Mouse (Mus musculus): ENCODE measurements around the gene Tent5c. TPM values are rescaled to one million over a fixed set of nuclear protein-coding genes. Genes with fewer than 3 reads are reported as not detected.
"Not testable (repeated sequence)": the region's sequence is repeated elsewhere in the genome, so short reads cannot be mapped to it uniquely, and the experiment has no call there.

Tent5c gene
- polyA plus RNA-seq, 1 experiment from 2014 or later: 8.6 TPM

DNA sequence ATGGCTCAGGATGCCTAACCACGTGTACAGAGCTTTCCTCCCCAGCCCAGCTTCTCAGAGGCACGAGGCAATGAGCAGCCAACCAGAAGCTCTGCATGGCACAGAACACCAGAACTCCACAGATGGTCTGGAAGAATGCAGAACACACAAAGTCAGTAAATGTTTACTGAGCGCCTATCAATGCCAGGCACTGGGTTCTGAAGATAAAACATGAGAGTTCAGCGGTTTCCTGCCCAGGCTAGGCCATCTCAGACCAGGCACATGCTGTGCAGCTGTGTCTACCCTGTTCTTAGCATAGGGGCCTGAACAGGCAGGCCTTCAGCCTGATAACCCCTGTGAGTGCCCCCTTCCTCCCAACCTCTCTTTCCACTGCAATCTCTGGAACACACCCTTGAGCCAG lies 59.5 kb downstream of the Tent5c start:
- ATAC-seq (ENCODE audit: low FRiP score): no peak

DNA sequence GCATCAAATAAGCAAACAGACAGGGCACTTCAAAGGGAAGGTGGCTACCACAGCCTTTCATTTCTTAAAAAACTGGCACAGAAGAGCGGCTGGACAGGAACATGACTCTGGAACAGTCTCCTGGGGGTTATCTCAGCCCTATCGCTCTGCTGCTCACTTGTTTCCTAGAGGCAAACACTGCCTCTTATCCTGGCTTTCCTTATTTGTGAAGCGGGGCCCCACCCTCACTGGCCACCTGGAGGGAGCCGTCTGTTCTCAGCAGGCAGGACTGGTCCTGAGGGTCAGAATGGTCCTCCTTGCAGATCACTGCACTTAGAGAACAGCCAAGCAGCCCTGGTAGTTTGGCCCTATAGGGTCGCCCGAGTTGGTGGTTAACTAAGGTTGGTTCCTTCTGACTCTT lies 61.6 kb downstream of the Tent5c start:
- H3K9me3 ChIP-seq (replicated peaks): no peaks in the 10 kb centered on the region
- no peak overlapping the region for H3K27ac ChIP-seq
- H3K27me3 ChIP-seq: no peaks in the 10 kb centered on the region
- H3K4me2 ChIP-seq (replicated peaks): no peak overlapping the region
- H3K4me3 ChIP-seq: no peak overlapping the region
- H3K36me3 ChIP-seq: no peaks in the 10 kb centered on the region
- WGBS: 62% methylated on average over 6 of the region's 6 CpGs
- no peak for ATAC-seq (ENCODE audit: low FRiP score)
- H3K4me1 ChIP-seq: no peaks in the 10 kb centered on the region
- H3K9ac ChIP-seq: no peak overlapping the region

More for the DNA sequence above, 59.5 kb downstream of the Tent5c start:
- no peaks in the 10 kb centered on the region for H3K9me3 ChIP-seq (replicated peaks)
- WGBS: 84% methylated on average over 4 of the region's 4 CpGs
- no peak overlapping the region for H3K9ac ChIP-seq
- no peak overlapping the region for H3K27ac ChIP-seq
- no peaks in the 10 kb centered on the region for H3K27me3 ChIP-seq
- H3K36me3 ChIP-seq: no peaks in the 10 kb centered on the region
- no peak overlapping the region for H3K4me3 ChIP-seq
- no peaks in the 10 kb centered on the region for H3K4me1 ChIP-seq
- H3K4me2 ChIP-seq (replicated peaks): no peak overlapping the region

DNA sequence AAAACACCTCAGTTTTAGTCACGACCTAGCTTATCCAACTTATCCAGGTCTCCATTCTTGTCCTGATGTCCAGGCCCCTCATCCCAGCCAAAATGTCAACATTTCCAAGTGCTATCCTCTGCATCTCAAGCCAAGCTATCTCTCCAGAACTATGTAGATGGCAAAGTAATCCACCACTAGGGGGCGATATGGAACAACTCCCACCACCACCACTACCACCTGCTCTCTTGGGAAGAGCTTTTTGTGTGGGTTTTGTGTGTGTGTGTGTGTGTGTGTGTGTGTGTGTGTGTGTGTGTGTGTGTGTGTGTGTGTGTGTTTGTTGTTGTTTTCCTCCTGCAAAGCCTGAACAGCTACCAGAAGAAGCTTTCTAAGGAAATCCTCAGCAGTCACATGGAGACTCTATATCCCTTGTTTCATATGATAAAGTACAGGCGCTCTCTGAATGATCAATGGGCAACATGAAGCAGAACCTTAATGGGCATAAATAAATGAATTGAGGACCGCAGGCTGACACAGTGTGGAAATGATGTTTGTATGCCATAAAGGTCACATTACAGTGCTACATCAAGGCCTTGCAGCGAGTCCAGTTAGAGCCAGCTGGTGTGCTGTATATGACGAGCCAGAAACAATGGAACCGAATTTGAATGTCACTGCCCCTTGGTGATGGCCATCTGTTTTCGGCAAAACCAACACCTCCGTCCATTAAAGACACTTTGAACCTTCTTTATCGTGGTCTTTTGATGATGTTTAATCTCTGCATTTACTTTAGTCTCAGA lies 66.5 kb downstream of the Tent5c start:
- Histone ChIP-seq H3K4me3 (no peak overlapping the region), H3K4me1 (peaks cover 4% of the 10 kb centered on the region; the same call in 1 of the 2 replicates), H3K27me3 (0 out of 2 replicates have a peak, but pooled peaks cover 2% of the 10 kb centered on the region), H3K27ac (no peak overlapping the region), H3K9ac (no peak overlapping the region), H3K9me3 (replicated peaks) (no peaks in the 10 kb centered on the region), H3K36me3 (no peaks in the 10 kb centered on the region), H3K4me2 (replicated peaks) (no peak overlapping the region)
- 0 out of 2 replicates have a peak, but pooled peaks have one; percentile 18 for ATAC-seq (ENCODE audit: low FRiP score)
- WGBS: 74% methylated on average over 10 of the region's 10 CpGs

DNA sequence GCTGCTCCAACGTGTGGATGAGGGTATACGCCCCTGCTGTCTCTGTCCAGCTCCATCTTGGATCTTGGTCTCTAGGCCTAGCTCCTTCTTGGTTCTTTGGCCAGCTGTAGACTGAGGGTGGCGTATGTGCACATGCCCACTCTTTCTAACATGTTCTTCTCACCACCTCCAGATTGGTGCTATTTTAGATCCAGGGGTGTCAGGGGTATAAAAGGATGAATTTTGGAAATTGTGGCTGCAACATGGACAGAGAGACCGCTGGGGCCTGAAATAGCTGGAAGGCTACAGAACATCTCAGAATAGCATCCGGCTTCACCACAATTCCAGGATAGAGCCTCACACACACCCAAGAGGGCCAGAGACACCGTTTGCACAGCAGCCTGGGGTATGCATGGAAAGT lies 67.8 kb downstream of the Tent5c start:
- no peak overlapping the region for H3K27ac ChIP-seq
- 0 out of 2 replicates have a peak, but pooled peaks cover 2% of the 10 kb centered on the region for H3K27me3 ChIP-seq
- no peaks in the 10 kb centered on the region for H3K9me3 ChIP-seq (replicated peaks)
- H3K9ac ChIP-seq: no peak overlapping the region
- H3K36me3 ChIP-seq: no peaks in the 10 kb centered on the region
- H3K4me1 ChIP-seq: peaks cover 4% of the 10 kb centered on the region; the same call in 1 of the 2 replicates
- H3K4me3 ChIP-seq: no peak overlapping the region
- WGBS: 91% methylated on average over 6 of the region's 6 CpGs
- ATAC-seq (ENCODE audit: low FRiP score): no peak
- no peak overlapping the region for H3K4me2 ChIP-seq (replicated peaks)

DNA sequence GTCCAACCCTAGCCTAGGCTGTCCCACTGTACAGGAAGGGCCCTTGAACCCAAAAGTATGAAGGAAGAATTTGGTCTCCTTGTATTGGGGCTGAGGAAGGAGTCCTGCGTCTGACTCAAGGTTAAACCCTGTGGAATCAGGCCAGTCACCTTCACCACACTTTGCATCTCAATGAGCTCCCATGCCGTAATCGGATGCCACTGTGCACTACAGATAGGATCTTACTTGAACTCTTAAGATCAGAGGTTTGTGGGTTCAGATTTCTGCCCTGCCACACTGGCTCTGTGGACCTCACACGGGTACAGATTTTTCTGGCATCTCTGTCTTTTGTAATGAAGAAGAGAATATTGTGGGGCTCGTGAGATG lies 68.5 kb downstream of the Tent5c start:
- WGBS: 69% methylated on average over 5 of the region's 5 CpGs

DNA sequence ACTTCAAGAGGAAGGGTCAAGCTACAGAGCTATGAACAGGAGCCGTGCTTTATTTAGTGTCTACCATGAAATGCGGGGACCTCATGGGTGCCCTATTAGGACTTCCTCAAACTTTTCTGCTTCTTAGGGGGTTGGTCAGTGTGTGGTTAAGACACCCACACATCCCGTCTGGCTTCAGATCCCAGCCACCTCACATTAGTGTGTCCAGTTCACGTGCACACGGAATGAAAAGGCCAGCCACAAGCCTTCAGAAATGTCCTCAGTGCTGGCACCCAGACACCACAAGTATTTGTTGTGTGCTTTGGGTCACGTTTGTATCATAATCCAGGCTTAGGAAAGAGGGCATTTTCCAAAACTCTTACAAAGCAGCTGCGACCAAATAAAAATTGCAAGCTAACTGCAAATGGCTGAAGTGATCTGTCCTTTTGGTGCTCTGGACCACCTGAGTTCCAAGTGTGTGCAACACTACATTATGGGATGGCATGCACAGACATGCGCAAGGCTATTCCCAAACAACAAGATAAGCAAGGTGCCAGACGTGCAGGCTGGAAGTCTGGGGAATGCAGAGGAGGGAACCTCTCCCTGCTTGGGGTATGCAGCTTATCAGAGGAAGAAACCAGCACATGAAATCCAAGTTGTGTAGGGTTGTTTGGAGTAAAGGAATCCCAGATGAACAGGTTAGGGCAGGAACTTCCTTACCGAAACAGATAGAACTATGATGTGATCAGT lies 69.0 kb downstream of the Tent5c start:
- H3K4me2 ChIP-seq (replicated peaks): no peak overlapping the region
- 84% methylated on average over 10 of the region's 10 CpGs for WGBS
- no peak for ATAC-seq (ENCODE audit: low FRiP score)
- peaks cover 4% of the 10 kb centered on the region; the same call in 1 of the 2 replicates for H3K4me1 ChIP-seq
- no peaks in the 10 kb centered on the region for H3K36me3 ChIP-seq
- no peak overlapping the region for H3K4me3 ChIP-seq
- H3K9ac ChIP-seq: no peak overlapping the region
- 0 out of 2 replicates have a peak, but pooled peaks cover 2% of the 10 kb centered on the region for H3K27me3 ChIP-seq
- no peaks in the 10 kb centered on the region for H3K9me3 ChIP-seq (replicated peaks)
- H3K27ac ChIP-seq: no peak overlapping the region

More for the DNA sequence above, 68.5 kb downstream of the Tent5c start:
- Histone ChIP-seq H3K27me3 (0 out of 2 replicates have a peak, but pooled peaks cover 2% of the 10 kb centered on the region), H3K9me3 (replicated peaks) (no peaks in the 10 kb centered on the region), H3K9ac (no peak overlapping the region), H3K4me1 (peaks cover 4% of the 10 kb centered on the region; the same call in 1 of the 2 replicates), H3K4me3 (no peak overlapping the region), H3K27ac (no peak overlapping the region), H3K4me2 (replicated peaks) (no peak overlapping the region), H3K36me3 (no peaks in the 10 kb centered on the region)
- no peak for ATAC-seq (ENCODE audit: low FRiP score)

DNA sequence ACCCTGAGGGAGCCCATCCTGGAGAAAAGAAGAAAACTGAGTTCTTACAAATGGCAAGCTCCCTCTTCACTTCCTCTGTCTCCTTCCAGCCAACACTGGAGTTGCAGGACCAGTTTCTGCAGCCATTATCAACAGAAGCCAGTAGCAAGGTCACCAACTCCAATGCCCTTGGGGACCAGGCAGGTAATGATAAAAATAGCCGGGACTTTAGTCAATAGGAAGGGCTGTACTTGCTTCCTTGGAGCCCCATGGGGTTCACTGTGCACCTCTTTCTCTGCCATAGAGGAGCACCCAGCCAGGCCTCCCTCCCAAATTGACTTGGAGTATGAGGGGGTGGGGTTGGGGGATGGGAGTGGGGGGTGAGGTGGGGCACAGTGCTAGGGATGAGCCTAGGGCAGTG lies 70.7 kb downstream of the Tent5c start:
- peaks cover 4% of the 10 kb centered on the region; the same call in 1 of the 2 replicates for H3K4me1 ChIP-seq
- H3K9ac ChIP-seq: no peak overlapping the region
- WGBS: 73% methylated on average over 1 of the region's 1 CpGs
- 0 out of 2 replicates have a peak, but pooled peaks cover 2% of the 10 kb centered on the region for H3K27me3 ChIP-seq
- no peak overlapping the region for H3K4me3 ChIP-seq
- no peak overlapping the region for H3K27ac ChIP-seq
- no peak for ATAC-seq (ENCODE audit: low FRiP score)
- no peaks in the 10 kb centered on the region for H3K9me3 ChIP-seq (replicated peaks)
- H3K4me2 ChIP-seq (replicated peaks): no peak overlapping the region
- H3K36me3 ChIP-seq: no peaks in the 10 kb centered on the region

DNA sequence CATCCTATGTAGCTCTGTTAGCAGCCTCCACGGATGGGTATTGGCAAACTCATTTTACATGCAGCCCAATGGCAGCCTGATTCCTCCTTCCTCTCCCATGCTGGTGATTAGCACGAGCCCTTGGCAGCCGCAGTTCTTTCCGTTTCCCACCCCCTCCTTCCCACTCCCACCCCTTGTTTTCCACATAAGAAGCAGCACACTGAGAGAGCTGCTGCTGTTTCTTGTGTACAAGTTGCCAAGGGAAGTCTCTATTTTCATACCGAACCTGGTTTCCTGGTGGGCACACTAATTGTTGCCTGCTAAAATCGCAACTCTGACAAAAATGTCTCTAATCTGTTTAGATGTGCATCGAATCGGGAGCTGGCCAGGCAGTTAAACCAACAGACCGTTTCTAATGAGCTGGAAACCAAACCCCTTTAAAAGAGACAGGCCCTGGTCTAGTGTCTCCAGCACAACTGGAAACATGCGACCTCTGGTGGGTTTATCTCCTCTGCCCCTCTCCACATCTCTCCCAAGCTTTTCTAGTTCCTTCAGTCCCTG lies 71.3 kb downstream of the Tent5c start:
- 21% methylated on average over 10 of the region's 10 CpGs for WGBS
- Histone ChIP-seq H3K27ac (no peak overlapping the region), H3K4me1 (peaks cover 4% of the 10 kb centered on the region; the same call in 1 of the 2 replicates), H3K27me3 (0 out of 2 replicates have a peak, but pooled peaks cover 2% of the 10 kb centered on the region), H3K36me3 (no peaks in the 10 kb centered on the region), H3K4me2 (replicated peaks) (peak overlapping the region; percentile 35), H3K9me3 (replicated peaks) (no peaks in the 10 kb centered on the region), H3K9ac (0 out of 2 replicates have a peak overlapping the region, but pooled peaks have one; percentile 1), H3K4me3 (no peak overlapping the region)
- ATAC-seq (ENCODE audit: low FRiP score): no peak; the same call in 1 of the 2 replicates

DNA sequence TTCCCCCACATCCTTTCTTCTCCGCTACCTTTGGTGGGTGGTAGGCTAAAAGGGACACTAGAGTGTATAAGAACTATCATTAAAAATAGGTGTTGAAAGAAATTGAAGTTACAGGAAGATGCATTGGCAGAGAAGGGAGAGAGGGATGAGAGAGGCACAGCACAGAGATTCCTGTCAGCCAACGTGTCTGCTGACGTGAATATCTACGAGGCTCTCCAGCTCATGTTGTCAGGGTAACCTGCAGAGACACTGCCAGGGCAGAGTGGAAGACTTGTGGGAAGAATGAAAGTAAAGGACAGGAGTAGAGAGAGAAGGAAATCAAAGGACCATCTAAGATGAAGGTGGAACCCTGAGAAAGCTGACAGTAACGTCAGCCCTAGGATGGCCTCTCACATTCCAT lies 73.5 kb downstream of the Tent5c start:
- WGBS: 81% methylated on average over 5 of the region's 5 CpGs
- no peak overlapping the region for H3K9ac ChIP-seq
- no peaks in the 10 kb centered on the region for H3K27me3 ChIP-seq
- no peak overlapping the region for H3K4me2 ChIP-seq (replicated peaks)
- H3K9me3 ChIP-seq (replicated peaks): no peaks in the 10 kb centered on the region
- no peak overlapping the region for H3K4me3 ChIP-seq
- H3K36me3 ChIP-seq: no peaks in the 10 kb centered on the region
- peaks cover 4% of the 10 kb centered on the region; the same call in 1 of the 2 replicates for H3K4me1 ChIP-seq
- ATAC-seq (ENCODE audit: low FRiP score): no peak
- no peak overlapping the region for H3K27ac ChIP-seq

DNA sequence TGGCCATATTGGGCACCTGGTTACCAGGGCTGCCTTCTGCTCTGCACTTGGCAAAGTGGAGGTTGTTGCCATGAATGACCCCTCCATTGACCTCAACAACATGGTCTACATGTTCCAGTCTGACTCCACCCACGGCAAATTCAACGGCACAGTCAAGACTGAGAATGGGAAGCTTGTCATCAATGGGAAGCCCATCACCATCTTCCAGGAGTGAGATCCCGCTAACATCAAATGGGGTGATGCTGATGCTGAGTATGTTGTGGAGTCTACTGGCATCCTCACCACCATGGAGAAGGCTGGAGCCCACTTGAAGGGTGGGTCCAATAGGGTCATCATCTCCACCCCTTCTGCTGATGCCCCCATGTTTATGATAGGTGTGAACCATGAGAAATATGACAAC lies 75.5 kb downstream of the Tent5c start:
- H3K9me3 ChIP-seq (replicated peaks); H3K4me1 ChIP-seq; ATAC-seq (ENCODE audit: low FRiP score); H3K4me3 ChIP-seq; H3K4me2 ChIP-seq (replicated peaks); H3K36me3 ChIP-seq; H3K27ac ChIP-seq; H3K9ac ChIP-seq; H3K27me3 ChIP-seq: not testable (repeated sequence)
- 91% methylated on average over 3 of the region's 3 CpGs for whole genome bisulfite sequencing

DNA sequence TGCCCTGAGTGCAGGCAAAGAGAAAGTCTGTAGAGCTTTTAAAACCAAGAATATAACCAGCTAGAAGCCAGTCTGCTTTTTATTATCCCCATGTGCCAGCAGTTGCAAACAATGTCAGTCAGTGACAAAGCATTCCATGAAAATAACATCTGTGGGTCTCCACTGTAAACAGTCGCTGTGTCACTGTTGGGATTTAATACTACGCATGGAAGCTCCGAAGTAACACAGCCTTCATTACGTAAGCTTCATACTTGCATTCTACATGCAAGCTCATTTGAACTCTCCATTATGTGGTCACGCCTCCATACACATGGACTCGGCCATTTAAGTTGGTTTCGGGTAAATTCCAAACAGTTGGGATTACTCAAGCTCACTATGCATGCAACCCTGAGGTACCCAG lies 77.2 kb downstream of the Tent5c start:
- H3K4me3 ChIP-seq: no peak overlapping the region
- H3K9ac ChIP-seq: no peak overlapping the region
- no peak for ATAC-seq (ENCODE audit: low FRiP score)
- H3K36me3 ChIP-seq: no peaks in the 10 kb centered on the region
- H3K4me1 ChIP-seq: no peaks in the 10 kb centered on the region
- H3K27ac ChIP-seq: no peak overlapping the region
- no peaks in the 10 kb centered on the region for H3K27me3 ChIP-seq
- 90% methylated on average over 7 of the region's 7 CpGs for WGBS
- no peak overlapping the region for H3K4me2 ChIP-seq (replicated peaks)
- H3K9me3 ChIP-seq (replicated peaks): no peaks in the 10 kb centered on the region

DNA sequence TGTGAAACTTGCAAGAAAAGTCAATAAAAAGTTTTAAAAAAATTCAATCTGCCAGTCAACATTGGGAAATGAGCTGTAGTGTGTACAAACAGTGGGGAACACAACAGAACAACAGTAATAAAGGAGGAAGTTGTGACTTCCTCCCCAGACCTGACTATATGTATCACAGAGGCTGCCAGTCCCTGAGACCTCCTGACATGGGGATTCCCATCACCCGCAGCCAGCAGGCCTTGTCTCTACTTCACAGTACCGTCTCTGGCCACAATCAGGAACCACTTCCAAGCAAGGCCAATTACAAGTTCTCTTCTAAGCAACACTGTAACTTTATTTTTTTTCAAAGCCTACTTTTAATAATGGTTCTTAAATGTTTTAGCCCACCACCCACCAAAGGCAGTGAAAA lies 79.8 kb downstream of the Tent5c start:
- 84% methylated on average over 2 of the region's 2 CpGs for WGBS
- no peak overlapping the region for H3K4me2 ChIP-seq (replicated peaks)
- no peaks in the 10 kb centered on the region for H3K36me3 ChIP-seq
- no peak for ATAC-seq (ENCODE audit: low FRiP score)
- no peak overlapping the region for H3K9ac ChIP-seq
- no peak overlapping the region for H3K27ac ChIP-seq
- no peaks in the 10 kb centered on the region for H3K9me3 ChIP-seq (replicated peaks)
- no peaks in the 10 kb centered on the region for H3K27me3 ChIP-seq
- no peak overlapping the region for H3K4me3 ChIP-seq
- H3K4me1 ChIP-seq: no peaks in the 10 kb centered on the region
